Mouse (Mus musculus) midbrain, embryonic 15.5 days (tissue): Measurements from ENCODE around the gene Rcl1. TPM values are rescaled to one million over a fixed set of nuclear protein-coding genes. Genes with fewer than 3 reads are reported as not detected.

Source experiments
- ATAC-seq: fragments of 200-750 bp; cut with Nextera tagmentation; replicated peaks from 2 replicates; pipeline ENCODE4 v1.8.0; 2017; ENCODE audit warnings: moderate TSS enrichment
- H3K27ac ChIP-seq: fragments of 300-500 bp; sonication (generic); 2 replicates; pipeline ENCODE4 v1.5.1; 2015; ENCODE audit warnings: mild to moderate bottlenecking, inconsistent platforms
- H3K27me3 ChIP-seq: fragments of 300-500 bp; sonication (generic); replicated peaks from 2 replicates; pipeline ENCODE4 v1.6.1; 2015; ENCODE audit warnings: inconsistent platforms
- H3K36me3 ChIP-seq: fragments of 300-500 bp; sonication (generic); replicated peaks from 2 replicates; pipeline ENCODE4 v1.6.1; 2015; ENCODE audit warnings: inconsistent platforms
- H3K4me1 ChIP-seq: fragments of 300-500 bp; sonication (generic); 2 replicates; pipeline ENCODE4 v1.6.1; 2015; ENCODE audit warnings: inconsistent platforms
- H3K4me2 ChIP-seq: fragments of 300-500 bp; sonication (generic); 2 replicates; pipeline ENCODE4 v1.6.1; 2015; ENCODE audit warnings: inconsistent platforms, mild to moderate bottlenecking, moderate library complexity
- H3K4me3 ChIP-seq: fragments of 300-500 bp; sonication (generic); 2 replicates; pipeline ENCODE4 v1.5.1; 2015; ENCODE audit warnings: mild to moderate bottlenecking, inconsistent platforms
- H3K9ac ChIP-seq: fragments of 300-500 bp; sonication (generic); 2 replicates; pipeline ENCODE4 v1.6.1; 2015; ENCODE audit warnings: mild to moderate bottlenecking, inconsistent platforms
- H3K9me3 ChIP-seq: fragments of 300-500 bp; sonication (generic); 2 replicates; pipeline ENCODE4 v1.6.1; 2016; ENCODE audit warnings: inconsistent platforms
- WGBS: fragments of 180-500 bp; shearing (Covaris S2); methylation state at CpG from one replicate; pipeline ENCODE4 v1.1.7; 2015; ENCODE audit warnings: mixed read lengths; 5-methylcytosine and 5-hydroxymethylcytosine counted together
- microRNA counts: library from miRNA; unstranded; fragments of <30 nt; microRNA quantifications from one replicate; lab custom pipeline; 2016
- microRNA-seq: library from miRNA; unstranded; fragments of <30 nt; microRNA quantifications from one replicate; pipeline ENCODE4, GENCODE M21; 2016
- polyA plus RNA-seq: library from polyadenylated mRNA; unstranded; fragments of >200 nt; fragmentation: Nextera tagmentation; extraction: Ambion mirVana; gene quantifications from 2 replicates; pipeline ENCODE4 v1.2.1, GENCODE M21; 2015

Rcl1 gene
- polyA plus RNA-seq, 1 experiment from 2014 or later = 32.8 TPM

DNA sequence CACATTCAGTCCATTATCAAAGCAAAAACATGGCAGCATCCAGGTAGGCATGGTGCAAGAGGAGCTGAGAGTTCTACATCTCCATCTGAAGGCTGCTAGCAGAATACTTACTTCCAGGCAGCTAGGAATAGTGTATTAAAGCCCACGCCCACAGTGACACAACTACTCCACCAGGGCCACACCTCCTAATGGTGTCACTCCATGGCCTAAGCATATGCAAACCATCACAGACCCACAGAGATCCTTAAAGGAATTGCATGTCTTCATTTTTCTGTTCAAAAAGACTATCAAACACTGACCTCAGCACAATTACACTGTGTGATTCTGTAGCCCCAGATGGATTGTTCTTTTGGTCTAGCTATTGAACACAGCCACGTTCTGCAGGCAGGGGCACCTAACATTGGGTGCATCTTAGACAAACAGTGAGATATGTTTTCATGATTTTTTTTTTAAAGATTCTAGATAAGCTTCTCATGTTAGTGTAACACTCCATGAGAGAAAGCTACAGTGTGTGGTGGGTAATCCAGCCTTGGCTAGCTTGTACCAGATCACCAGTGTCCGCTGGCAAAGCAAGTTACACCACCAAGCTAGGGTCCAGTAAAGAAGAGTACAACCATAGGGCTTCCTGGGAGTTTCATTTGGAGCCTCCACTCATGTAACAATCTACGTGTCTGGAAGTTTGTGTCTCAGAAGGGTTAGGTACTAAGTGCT is 62.8 kb downstream of the Rcl1 start:
- no peaks in the 10 kb centered on the region for H3K27me3 ChIP-seq
- H3K27ac ChIP-seq = no peak overlapping the region
- H3K4me3 ChIP-seq = no peak overlapping the region
- no peaks in the 10 kb centered on the region for H3K9me3 ChIP-seq
- 90% methylated on average over 4 of the region's 4 CpGs for WGBS
- no peak overlapping the region for H3K9ac ChIP-seq
- ATAC-seq = no peak
- H3K4me2 ChIP-seq = no peak overlapping the region
- H3K4me1 ChIP-seq = no peaks in the 10 kb centered on the region
- H3K36me3 ChIP-seq = no peaks in the 10 kb centered on the region

DNA sequence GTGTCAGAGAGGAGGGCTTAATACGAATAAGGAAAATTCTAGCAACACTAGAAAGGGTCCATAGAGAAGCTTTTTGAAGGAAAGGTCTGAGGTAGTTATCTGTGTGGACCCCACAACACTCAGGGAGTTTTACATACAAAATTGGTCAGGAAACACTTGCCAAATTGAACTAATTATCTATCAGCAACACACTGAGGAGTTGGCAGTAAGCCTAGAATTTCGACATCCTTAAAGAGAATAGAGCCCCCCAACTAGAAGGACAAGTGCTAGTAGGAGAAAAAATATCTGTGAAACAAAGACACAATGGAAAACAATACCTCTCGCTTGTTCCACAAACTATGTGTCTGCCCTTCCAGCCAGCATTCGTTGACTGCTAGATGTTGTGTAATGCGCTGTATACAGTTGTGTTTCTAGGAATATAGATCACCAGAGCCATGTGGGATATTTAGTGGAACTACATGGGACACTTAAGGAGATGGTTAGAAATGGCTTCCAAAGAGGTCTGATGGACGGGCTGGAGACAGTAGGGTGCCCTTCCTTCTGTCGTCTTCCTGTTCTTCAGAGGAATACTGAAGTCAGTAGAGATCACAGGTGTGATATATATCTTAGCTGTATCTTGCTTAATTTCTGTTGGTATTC is 63.5 kb downstream of the Rcl1 start:
- H3K9ac ChIP-seq = no peak overlapping the region
- no peak overlapping the region for H3K4me2 ChIP-seq
- H3K36me3 ChIP-seq = no peaks in the 10 kb centered on the region
- H3K4me3 ChIP-seq = no peak overlapping the region
- H3K4me1 ChIP-seq = no peaks in the 10 kb centered on the region
- H3K27me3 ChIP-seq = no peaks in the 10 kb centered on the region
- no peak overlapping the region for H3K27ac ChIP-seq
- WGBS = 83% methylated on average over 7 of the region's 7 CpGs
- ATAC-seq = no peak
- H3K9me3 ChIP-seq = no peaks in the 10 kb centered on the region

DNA sequence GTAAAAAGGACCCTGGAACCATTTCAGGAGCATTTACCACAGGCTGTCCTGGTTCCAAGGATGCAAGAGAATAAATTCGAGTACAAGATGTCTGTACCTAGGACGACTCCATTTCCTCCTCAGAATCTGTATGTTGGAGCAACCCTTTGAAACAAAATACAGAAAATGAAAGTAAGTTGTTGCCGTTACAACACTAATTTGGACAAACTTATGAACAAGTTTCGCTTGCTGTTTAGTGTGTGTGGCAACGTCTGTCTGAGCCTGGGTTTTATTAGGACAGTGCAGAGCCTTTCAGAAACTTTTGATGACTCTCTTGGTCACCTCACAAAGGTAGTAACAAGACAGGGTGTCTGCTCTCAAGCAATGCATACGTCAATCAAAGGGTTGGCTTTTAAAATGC is 66.8 kb downstream of the Rcl1 start:
- no peak for ATAC-seq
- H3K36me3 ChIP-seq = no peaks in the 10 kb centered on the region
- H3K4me2 ChIP-seq = no peak overlapping the region
- 83% methylated on average over 6 of the region's 6 CpGs for WGBS
- no peaks in the 10 kb centered on the region for H3K9me3 ChIP-seq
- H3K4me1 ChIP-seq = no peaks in the 10 kb centered on the region
- no peaks in the 10 kb centered on the region for H3K27me3 ChIP-seq
- no peak overlapping the region for H3K4me3 ChIP-seq
- no peak overlapping the region for H3K9ac ChIP-seq
- no peak overlapping the region for H3K27ac ChIP-seq

DNA sequence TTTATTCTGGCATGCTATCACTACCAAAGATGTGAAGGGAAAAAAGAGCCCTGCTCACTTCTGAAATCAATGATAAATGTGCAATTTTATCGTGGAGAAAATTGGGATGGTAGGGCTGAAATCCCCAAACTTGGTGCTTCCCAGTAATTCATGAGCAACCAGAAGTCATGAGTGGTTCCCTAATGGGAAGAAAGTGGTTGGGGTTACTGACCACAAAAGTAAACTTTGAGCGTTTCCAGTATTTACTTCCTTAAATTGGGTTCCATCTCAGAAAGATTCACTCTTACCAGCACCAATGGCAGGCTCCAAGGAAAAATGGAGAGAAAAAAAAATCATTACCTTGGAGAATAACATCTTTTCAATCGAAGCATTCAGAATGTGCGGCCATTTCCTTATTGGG is 79.2 kb downstream of the Rcl1 start:
- Histone ChIP-seq H3K4me3 (no peak overlapping the region), H3K4me1 (no peaks in the 10 kb centered on the region), H3K4me2 (no peak overlapping the region), H3K36me3 (no peaks in the 10 kb centered on the region), H3K27me3 (no peaks in the 10 kb centered on the region), H3K9ac (no peak overlapping the region), H3K27ac (no peak overlapping the region), H3K9me3 (no peaks in the 10 kb centered on the region)
- ATAC-seq = no peak
- 85% methylated on average over 4 of the region's 4 CpGs for WGBS

DNA sequence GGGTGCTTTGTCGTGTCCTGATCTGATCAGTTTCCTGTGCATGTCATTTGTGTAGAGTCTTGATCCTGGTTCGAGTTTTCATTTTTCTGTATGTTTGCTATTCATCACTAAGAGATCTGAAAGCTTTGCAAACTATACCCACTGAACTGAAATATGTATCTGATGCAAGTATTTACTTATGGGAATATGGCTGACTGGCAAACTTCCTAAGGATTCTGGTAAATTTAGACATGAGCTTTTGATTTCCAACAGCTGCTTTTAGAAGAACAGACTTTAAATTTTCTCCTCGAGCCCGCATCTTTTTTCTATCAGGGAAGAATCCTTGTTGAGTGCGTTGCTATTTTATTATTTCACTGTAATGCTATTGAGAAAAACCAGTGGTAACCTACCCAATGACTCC is 81.0 kb downstream of the Rcl1 start:
- no peak overlapping the region for H3K27ac ChIP-seq
- ATAC-seq = no peak
- no peaks in the 10 kb centered on the region for H3K4me1 ChIP-seq
- 86% methylated on average over 5 of the region's 5 CpGs for WGBS
- H3K4me2 ChIP-seq = no peak overlapping the region
- H3K27me3 ChIP-seq = no peaks in the 10 kb centered on the region
- no peaks in the 10 kb centered on the region for H3K36me3 ChIP-seq
- H3K9me3 ChIP-seq = no peaks in the 10 kb centered on the region
- H3K9ac ChIP-seq = no peak overlapping the region
- no peak overlapping the region for H3K4me3 ChIP-seq

DNA sequence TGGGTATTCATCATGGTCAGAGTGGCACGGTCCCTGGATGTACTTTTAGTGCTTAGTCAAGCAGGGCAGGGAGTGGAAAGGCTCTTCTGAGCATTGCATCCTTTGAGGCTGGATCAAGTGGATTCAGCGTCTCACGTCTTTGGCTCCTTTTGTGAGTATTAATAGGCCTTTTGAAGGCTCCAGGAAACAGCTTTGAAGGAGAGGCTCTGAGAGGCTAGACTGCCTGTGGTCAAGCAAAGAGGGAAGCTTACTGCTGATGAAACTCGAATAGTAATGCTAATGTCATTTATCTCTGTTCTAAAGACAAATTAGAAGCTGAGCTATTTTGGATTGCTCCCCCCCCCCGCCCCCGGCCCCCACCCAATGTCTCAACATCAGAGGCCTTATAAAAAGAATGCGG is 83.9 kb downstream of the Rcl1 start:
- Histone ChIP-seq H3K9ac (no peak overlapping the region), H3K27ac (no peak overlapping the region), H3K36me3 (no peaks in the 10 kb centered on the region), H3K27me3 (no peaks in the 10 kb centered on the region), H3K4me1 (no peaks in the 10 kb centered on the region), H3K9me3 (no peaks in the 10 kb centered on the region), H3K4me3 (no peak overlapping the region), H3K4me2 (no peak overlapping the region)
- no peak for ATAC-seq
- WGBS = 20% methylated on average over 7 of the region's 7 CpGs

DNA sequence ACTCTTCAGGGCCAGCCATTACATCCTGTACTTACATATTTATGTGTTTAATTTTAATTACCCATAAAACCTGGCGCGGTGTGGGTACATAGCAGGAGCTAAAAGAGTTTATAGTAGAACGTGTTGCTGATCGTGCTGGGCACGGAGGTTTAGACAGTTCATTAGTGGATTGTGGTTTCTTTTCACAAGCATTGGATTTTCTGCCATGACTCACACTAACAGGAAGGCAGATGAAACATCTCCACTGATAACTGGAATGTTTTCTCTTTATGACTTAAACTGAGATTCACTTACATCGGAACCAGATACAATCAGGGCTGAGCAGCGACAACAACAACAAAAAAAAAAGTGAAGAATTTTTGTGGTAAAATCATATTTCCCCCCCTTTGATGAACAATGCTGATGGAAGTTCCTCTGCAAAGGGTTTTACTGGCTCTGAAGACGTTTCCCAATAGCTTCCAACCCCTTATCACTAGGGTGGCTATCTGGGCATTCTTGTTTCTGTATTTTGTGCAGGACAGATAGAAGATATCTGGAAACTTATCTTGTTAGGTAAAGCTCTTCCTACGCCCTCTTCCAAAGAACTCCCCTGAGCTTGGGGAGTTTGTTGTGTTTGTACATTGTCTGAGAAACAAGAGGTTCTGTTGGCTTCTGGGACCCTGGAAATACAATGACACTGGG is 84.5 kb downstream of the Rcl1 start:
- 58% methylated on average over 9 of the region's 9 CpGs for WGBS
- Histone ChIP-seq H3K9ac (no peak overlapping the region), H3K9me3 (no peaks in the 10 kb centered on the region), H3K4me1 (no peaks in the 10 kb centered on the region), H3K27me3 (no peaks in the 10 kb centered on the region), H3K27ac (no peak overlapping the region), H3K4me2 (no peak overlapping the region), H3K36me3 (no peaks in the 10 kb centered on the region), H3K4me3 (no peak overlapping the region)
- no peak for ATAC-seq

DNA sequence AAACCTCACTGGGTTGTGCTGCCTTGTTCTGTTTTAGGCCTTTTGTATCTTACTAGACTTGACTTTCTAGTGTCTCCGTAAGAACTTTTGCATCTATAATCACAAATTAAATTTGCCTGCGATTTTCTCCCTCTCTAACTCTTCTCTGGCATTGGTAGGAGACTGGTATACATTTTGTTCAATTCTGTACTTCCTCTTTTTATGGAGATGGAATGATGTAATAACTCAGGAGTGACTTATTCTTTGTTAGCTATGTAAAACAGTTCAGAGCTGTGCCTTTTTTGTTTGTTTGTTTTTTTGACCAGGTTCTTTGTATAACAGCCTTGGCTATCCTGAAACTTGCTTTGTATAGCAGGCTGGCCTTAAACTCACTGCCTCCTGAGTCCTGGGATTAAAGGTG is 87.7 kb downstream of the Rcl1 start:
- 88% methylated on average over 2 of the region's 2 CpGs for WGBS
- Histone ChIP-seq H3K36me3 (no peaks in the 10 kb centered on the region), H3K27me3 (no peaks in the 10 kb centered on the region), H3K27ac (no peak overlapping the region), H3K4me2 (no peak overlapping the region), H3K4me3 (no peak overlapping the region), H3K9me3 (no peaks in the 10 kb centered on the region), H3K9ac (no peak overlapping the region), H3K4me1 (no peaks in the 10 kb centered on the region)
- no peak for ATAC-seq

MicroRNAs encoded within 50 kb of the gene (microRNA counts, 519-probe panel; counts per million panel counts)
- 2,556 counts per million, percentile 52 among the panel's probes with 10 or more counts for microRNA mmu-miR-101b (lab: Ali Mortazavi, UCI)

Small RNAs within 50 kb of the gene (microRNA-seq; reads per million reads assigned to microRNA genes)
- 1,606 reads per million, percentile 84 among the genes with 10 or more reads in this experiment for gene Mir101b

Other genes starting within 250 kb of the Rcl1 start
- 13.2 and 14.3 TPM in 2 replicates for gene Plpp6, start 137.4 kb upstream of the Rcl1 start, polyA plus RNA-seq
- 0.92 and 1.3 TPM in 2 replicates for gene 4430402I18Rik, start 133.6 kb upstream of the Rcl1 start, polyA plus RNA-seq
- 49.4 and 50.8 TPM in 2 replicates for gene Cdc37l1, start 111.0 kb upstream of the Rcl1 start, polyA plus RNA-seq
- 65.8 and 71.8 TPM in 2 replicates for gene Ak3, start 53.4 kb upstream of the Rcl1 start, polyA plus RNA-seq
- gene Jak2, start 150.5 kb downstream of the Rcl1 start, polyA plus RNA-seq = 17.6 and 18.2 TPM in 2 replicates
- 1.5 and 1.9 TPM in 2 replicates for gene Insl6, start 224.0 kb downstream of the Rcl1 start, polyA plus RNA-seq
- 2.4 and 2.5 TPM in 2 replicates for gene Rln1, start 233.3 kb downstream of the Rcl1 start, polyA plus RNA-seq